Mouse (Mus musculus) liver, embryonic 14.5 days (tissue): Measurements from ENCODE around the gene Cd244a.

ENCODE experiments used
- CTCF ChIP-seq: IDR thresholded peaks from 2 replicates; pipeline ENCODE4 v1.5.1; 2016; ENCODE audit warnings: antibody characterized with exemption, low read depth, control low read depth
- EP300 ChIP-seq: IDR thresholded peaks from 2 replicates; pipeline ENCODE4 v1.6.1; 2016; ENCODE audit warnings: antibody characterized with exemption, low read depth

- TF ChIP-seq CTCF (no peak), EP300 (no peak)
Measured at GRCm38 (mm10) chr1:171560262-171560661, 1.3 kb downstream of the Cd244a start.
